Mouse (Mus musculus) cerebellum, postnatal 36 days (tissue): ENCODE measurements around the gene Plpp4.

Experiments used
- DNase-seq, 2 experiments: peaks; one replicate each; pipeline ENCODE4 v3.0.0; 2021 to 2022; ENCODE audit warnings: mixed read lengths in 2 of 2

Plpp4 gene

DNA sequence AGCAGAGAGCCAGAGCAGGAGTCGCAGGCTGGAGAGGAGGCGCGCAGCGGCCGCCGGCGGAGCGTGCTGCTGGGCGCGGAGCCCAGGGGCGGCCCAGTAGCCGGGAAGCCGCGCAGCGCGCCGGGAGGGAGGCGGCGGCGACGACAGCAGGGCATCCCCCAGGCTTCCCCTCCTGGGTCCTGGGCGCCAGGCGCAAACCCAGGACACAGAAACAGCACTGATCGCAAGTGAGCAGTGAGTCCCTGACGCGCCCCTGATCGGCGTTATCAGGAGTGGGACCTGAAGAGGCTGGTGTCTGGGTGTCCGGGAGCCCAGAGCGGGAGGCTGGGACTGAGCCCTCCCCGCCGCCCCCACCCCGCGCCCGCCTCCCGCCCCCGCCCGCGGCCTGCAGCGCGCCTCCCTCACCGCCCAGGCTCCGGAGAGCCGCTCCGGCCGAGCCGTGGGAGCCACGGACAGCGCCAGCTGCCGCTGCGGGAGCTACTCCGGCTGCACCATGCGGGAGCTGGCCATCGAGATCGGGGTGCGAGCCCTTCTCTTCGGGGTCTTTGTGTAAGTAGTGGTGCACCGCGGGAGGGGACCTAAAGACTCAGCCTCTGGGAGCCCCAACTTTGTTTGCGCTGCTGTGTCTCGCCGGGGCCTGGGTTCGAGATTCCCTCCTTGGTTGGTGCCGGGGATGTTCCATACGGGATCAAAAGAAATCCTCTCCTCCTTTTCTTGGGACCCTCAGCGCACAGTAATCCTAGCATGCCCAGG lies at the start of gene Plpp4:
Gene Plpp4 (plus strand): TSS at position 411 of the 753 bp plus-strand sequence.
- no peak for DNase-seq

DNA sequence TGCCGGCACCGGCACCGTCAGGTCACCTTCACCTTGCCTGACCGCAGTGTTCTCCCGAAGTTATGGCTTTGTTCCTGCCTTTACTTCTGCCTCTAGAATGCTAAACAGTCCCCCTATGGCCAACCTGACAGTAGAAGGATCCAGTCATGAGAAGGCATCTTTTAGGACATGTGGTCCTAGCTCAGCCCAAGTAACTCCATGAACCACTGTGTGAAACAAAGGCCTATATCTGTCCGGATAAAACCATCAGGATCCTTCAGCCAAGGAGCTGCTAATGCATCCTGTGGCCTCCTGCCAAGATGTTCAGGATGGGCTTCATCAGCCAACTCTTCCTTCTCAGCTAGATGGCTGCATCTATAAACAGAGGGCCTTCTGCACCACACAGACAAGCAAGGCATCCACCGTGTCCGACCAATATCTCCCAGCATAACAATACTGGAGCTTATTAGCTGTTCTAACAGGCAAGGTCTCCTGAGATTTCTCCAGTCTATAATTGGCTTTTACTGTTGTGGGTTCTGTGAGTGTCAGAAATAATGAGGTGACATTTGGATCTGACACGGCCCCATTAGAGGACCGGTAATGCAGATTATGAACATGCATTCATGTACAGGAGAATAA lies 40.8 kb upstream of the Plpp4 start:
- DNase-seq, result no peak

DNA sequence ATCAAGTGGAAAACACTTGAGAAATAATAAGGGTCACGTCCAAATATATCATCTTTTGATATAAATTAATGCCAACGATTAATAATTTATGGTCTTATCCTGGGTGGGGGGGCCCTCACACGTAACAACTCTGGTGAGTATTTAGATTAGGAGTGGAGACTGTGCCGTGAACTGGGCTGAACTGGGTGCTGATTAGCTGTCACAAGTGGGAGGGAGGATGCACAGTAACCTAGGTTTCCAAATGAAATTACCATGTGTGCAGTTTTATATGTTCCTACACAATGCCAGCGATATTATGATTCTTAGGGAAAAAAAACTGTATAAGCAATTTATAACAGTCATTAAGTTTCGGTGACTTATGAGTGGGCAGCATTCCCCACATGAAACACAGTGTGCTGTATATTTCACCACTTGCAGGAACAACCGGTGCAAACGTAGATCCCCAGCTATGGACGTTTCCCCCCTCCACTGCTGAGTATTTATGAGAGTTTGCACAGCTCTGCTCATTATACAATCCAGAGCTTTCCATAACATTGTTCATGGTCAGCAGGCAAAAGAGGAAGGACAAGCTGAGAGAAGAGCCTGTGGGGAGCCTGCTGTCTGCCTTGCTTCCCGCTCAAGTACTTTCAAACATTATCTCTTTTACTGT lies 40.2 kb upstream of the Plpp4 start:
- no peak for DNase-seq

DNA sequence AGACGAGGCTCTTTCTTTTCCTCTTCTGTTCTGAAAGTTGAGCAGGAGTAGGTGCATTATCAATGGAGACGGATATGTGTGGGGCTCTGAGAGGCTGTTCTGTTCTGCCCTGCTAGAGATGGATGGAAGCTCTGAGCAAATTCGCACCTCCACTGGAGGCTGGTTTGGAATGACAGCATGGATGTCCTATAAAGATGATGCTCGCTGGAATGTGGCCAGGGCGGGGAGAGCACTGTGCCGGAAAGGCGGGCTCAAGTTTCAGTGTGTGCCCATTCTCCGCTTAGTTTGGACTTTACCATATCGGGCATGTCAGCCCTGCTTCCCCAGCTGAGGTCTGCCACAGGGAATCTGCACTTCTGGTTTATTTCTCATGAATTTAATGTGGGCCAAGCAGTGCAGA lies 35.9 kb upstream of the Plpp4 start:
- DNase-seq, result no peak

DNA sequence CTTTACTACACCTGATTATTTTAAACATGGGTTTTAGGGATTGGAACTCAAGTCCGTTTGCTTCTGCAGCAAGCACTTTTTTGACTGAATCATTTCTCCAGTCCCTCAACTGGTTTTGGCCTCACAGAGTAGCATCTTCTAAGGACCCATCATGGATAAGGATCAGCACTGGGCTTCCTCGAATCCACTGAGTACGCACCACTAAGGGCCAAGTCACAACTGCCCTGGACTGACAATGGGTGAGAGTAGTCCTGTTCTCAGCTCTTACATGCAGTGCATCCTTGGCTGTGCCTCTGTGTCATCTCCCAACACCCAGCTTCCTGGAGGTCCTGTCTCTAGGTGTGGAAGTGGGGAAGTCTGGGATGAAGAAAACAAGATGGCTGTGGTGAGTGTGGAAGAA lies 35.2 kb upstream of the Plpp4 start:
- DNase-seq, result no peak

DNA sequence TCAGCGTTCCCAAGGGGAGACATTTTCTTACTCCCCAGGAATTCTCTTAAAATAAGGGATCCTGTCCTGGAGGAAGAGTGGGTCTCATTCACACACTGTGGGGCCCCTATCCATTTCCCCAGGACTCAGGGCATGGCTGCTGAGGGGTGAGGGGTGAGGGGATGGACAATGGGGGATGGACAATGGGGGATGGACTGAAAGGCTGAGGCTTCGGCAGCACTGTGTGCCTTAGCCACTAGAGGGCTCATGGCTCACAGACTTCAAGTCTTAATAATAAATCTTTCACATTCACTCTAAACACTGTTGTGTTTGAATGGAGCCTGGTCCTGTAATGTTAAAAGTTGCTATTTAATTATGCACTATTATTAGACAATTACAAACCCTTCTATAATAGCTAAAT lies 21.4 kb upstream of the Plpp4 start:
- DNase-seq, result peak; percentile 5 to 8

DNA sequence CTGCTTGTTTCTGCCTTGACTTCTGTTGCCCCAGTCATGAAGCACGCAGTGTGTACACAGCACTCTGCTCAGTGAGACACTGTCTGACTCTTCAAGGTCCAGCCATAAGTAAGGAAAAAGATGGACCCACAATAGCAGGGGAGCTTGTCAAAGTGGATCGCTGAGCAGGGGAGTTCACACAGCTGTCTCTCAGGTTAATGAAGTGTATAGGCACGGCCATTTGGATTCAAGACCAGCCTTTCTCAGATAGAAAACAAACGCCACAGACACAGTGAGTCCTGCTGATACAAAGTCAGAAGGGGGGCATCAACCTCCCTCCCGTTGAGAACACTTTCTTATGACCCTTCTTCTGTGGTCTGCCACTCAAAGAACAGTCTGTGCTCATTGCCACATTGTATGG lies 20.8 kb upstream of the Plpp4 start:
- no peak for DNase-seq

DNA sequence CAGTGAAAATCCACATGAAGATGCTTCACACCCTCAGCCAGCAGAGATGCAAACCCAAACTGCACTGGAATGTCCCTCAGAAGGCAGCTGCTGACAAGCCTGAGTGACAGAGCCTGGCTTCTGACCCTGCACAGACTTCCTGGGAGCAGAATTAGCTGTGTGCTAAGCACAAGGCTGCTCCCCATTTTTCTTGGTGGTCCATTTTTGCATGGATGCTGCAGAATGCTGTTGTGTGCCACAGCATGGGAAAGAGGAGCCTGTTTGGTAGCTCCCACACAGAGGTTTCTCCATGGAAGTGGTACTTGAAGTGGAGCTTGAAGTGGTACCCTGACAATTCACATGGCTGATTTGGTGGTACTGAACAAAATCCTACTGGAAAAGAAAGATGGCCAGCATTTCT lies 5.8 kb upstream of the Plpp4 start:
- DNase-seq, result no peak

DNA sequence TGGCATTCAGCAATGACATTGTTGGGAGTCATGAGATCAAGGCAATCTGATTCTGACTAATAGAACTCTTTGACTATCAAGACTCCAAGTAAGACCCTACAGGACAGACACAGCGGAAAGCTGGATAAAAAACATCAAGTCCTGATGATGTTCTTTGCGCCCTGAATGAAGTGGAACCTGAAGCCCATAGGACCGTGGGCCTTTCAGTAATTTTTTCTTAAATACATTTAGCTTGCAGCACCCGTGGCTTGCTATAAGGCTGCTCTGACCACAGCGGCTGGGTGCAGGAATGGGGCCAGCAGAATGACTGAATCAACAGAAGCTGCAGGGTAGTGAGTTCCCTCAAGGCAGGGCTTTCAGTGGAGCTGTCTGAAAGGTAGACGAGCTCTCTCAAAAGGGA lies 3.4 kb upstream of the Plpp4 start:
- no peak for DNase-seq

DNA sequence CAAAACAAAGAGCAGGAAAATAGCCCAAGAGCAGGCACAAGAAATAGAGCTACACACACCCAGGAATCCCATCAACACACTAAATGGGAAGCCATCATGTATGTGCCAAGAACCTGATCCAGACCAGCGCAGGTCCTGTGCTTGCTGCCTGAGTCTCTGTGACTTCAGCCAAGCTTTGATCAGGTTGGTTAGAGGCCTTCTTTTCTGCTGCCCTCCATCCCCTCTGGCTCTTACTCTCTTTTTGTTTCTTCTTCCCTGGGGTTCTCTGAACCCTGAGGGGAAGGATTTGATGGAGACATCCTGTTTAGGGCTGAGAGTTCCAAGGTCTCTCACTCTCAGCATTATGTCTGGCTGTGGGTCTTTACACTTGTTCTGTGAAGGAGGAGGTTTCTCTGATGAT lies 2.7 kb upstream of the Plpp4 start:
- no peak for DNase-seq

DNA sequence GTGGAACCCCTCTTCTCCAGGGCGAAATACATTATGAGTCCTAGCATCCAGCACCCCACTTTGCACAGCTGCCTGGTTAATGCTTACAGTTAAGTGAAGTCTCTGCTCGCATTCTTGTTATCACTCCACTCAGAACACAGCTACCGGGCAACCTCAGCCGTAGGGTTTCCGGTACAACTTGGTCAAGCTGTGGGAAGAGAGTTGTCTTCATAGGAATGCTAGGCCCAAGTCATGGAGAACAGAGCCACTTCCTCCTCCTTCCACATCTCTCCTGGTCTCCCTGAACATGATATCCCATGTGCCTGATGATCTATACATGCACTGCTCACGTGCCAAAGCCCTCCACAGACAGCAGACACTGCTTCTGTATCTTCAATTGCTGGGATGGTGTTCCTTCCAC lies 1.4 kb upstream of the Plpp4 start:
- DNase-seq, result no peak

DNA sequence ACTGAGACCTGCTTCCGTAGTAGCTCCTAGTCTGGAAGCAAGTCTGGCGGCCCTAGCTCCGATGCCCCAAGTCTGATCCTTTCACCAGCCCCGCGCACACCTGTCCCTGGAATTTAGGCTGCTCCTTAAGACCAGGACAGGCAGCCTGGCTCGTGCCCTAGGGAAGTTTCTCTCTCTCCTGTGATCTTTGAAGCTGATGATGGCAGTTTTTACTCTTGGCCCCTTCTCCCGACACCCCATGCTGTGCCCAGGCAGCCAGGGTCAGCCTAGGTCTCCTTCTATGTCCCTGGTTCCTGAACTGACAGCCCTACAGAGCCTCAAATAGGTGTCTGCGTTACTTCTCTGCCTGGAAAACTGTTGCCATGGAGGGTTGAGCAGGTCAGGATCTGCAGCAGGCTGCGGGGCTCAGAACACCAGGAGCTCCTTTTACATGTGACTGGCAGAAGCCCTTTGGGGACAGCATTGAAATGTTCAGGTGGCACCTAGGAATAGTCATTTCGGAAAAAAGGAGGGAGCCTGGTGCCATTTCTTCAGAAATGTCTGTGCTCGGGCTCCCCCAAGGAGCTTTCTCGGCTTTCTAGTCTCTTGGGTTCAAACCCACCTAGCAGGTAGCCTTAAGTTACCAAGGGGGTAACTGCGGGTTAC lies 665 bp downstream of the Plpp4 start:
- no peak for DNase-seq

DNA sequence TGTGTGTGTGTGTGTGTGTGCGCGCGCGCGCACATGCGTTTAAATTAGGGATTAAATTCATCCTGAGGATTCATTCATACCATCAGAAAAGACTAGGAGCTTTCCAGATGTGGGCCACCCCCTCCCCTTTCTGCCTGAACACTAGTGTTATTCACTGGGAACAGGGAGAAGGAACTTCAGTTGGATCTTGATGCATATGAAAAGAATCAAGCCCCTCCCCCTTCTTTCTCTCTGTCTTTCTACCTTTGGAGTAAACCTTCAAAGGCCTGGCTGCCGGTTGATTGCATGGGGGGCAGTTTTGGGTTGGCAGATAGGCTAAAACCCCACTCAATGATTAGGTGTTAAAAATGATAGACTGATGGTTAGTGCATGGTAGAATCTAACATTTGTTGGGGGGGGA lies 1.5 kb downstream of the Plpp4 start:
- DNase-seq, result no peak

DNA sequence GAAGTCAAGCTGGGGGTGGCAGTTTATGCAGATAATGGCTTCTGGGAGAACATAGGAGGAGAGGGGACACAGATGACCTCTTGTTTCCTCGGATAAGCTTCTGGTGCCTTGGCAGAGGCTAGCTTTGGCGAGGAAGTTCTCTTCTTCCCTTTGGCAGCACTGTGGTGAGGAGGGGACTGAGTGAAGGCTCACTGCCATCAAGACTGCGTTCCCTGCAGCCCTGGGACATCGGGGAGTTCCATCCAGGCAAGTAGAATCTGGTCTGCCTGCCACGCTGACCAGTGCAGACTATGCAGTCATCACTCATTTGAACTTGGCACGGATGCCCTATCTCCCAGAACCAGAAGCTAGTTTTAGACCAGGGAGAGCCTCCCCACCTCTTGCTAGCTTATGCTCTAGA lies 2.4 kb downstream of the Plpp4 start:
- DNase-seq, result no peak

DNA sequence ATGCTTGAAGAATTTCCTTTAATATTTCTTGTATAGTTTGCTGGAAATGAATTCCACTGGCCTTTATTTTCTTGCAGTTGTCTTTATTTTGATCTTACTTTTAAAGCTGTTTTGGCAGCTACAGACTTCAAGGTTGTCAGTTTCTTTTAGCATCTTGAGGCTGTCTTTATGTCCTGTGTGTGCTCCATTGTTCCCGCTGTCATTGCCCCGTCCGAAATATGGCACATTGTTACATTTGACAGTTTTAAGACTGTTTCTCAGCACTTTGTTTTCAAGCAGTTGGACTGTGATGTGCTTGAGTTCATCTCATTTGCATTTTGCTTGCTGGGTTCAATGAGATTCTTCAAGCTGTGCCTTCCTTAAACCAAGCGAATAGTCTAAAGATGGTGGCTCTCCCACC lies 17.0 kb downstream of the Plpp4 start:
- DNase-seq, result no peak

DNA sequence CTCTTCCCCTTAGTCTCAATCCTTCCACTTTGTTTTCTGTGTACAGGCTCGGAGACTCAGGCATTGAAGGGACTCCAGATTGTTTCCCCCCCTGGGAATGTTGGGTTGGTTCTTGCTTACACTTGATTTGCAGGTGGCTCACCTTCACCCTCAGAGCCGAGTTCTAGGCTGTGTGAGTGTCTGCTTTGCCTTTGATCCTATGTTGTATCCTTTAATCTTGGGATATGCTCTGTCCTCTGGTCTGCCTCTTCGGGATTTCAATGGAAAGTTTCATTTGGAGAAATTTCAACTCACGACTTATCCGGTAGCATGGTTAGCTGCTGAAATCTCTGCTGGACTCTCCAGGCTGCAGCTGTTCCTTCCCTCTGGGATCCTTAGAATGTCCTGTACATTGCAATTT lies 17.9 kb downstream of the Plpp4 start:
- DNase-seq, result no peak

DNA sequence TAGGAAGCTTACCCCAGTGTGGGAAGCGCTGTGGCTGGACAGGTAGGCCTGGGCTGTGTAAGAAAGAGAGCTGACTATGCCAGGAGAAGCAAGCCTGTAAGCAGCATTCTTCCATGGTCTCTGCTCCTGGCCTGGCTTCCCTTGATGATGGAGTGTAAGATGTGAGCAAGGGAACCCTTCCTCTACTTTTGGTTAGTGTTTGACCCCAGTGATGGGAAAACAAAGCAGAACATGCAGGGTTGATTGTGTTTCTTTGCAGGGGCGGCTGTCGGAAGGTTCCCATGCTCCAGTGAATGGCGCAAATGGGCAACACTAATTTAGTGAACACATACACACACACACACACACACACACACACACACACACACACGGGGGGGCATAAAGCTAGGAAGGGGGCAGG lies 20.9 kb downstream of the Plpp4 start:
- no peak for DNase-seq

DNA sequence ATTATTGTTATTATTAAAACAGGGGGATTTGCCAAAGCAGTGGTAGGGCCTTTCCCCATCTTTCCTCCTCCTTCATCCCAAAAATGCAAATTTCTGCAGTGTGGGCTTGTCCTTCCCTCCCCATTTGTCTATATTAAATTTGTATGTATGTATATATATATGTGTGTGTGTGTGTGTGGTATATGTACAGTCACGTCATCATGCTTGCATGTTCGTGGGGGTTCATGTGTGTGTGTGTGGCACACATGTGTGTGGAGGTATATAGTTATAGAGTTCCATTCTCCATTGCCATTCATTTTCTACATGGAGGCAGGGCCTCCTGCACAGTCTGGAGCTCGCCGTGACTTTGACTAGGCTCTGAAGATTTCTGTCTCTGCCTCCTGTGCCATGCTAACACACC lies 22.0 kb downstream of the Plpp4 start:
- no peak for DNase-seq

DNA sequence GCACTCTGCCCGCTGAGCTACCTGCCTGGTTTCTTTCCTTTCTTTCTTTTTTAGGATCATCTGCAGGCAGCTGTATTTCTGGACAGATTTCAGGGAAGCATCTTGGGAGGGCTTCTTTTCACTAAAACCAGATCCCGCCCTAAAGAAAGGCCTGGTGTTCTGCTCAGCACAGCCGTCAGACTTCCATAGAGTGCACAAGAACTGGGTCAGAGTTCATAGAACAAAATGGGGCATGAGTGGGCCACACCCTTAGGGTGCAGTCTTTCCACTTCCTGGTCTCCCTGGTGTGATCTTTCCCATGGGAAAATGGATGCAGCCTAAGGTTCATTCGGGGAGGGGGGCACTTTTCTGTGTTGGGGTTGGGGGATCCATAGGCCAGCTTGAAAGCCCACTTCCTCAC lies 22.4 kb downstream of the Plpp4 start:
- DNase-seq, result no peak

DNA sequence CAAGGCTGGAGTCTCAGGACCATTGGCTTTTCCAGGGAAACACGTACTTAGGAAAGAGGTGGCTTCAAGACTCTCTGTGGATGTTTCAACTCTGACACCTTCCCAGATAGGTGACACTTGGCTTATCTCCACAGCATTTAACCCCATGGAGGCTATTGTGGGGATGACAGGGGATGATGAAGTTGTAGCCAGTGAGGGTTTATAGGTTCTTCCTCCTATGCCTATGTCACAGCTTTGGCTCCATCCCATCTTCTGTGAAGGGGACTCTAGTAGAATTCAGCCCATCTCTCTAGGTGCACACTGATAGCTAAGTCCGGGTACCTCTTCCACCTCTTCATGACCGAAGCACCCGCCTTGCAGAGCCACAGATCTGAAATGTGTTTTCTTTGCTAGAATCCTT lies 25.1 kb downstream of the Plpp4 start:
- no peak for DNase-seq

DNA sequence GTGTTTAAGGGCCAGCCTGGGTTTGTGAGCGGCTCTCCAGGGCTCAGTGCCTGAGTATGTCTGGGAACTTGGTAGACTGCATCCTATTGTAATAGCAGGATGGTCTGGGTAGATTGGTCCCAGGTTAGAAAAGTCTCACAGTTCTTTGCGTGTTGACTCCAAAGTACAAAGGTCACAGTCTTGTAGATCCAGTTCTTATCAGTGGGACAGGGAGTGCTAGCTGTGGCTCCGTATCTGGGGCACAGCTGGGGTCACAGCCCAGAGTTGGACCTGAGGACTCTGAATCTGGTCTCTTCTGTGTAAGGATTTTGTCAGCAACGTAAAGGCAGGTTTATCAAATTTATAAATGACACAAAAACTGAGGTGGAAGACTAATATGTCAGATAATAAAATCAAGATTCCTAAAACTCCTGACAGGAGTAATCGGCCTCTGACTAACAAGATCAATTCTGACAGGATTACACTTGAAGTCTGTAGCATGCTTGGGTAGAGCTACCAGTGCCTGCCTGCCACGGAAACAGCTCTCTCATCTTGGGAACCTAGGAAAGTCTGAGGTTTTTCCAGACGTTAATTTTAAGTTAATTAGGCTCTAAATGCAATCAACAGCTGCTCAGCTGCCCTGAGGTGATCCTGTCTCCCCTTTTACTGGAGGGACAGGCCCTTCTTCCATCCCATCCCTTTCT lies 28.5 kb downstream of the Plpp4 start:
- DNase-seq, result no peak

DNA sequence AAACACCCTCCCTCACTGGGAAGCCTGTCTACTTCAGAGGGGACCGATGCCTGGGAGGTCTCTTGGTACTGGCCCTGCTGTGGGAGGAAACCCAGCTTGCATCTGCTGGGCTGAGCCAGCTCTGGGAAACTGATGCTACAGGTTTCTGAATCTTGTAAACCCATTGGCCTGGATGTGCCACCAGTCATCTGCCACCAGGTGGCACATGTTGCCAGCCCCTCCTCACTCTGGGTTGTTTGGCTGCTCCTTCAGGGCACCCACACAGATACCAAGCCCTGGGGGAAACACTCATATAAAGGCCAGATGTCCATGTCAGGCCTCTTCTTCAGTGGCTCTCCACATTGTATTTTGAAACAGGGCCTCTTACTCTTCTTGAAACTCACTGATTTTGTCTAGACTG lies 36.4 kb downstream of the Plpp4 start:
- no peak for DNase-seq

DNA sequence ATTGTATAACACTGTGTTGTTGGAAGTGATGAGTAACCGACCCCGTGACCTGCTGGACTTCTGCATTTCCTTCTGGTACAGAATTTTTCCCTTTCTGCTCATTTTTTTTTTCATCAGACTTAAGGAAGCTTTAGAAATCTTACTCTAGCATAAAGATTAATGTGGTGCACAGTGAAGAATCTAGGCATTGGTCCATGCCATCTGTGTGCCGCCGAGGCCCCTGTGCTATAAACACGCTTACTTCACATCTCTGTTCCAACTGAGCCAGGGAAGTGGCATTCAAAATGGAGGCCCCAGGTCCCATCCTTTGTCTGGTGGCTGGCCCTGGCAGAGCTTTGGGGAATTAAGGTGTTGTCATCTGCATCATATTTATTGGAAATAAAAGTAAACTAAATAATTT lies 44.8 kb downstream of the Plpp4 start:
- no peak for DNase-seq
